In genomic region chr2:112481564-112481963, GRCm38 (mm10) we compare ENCODE assay signal across 9 mouse cellular contexts. TPM values are rescaled to one million over a fixed set of nuclear protein-coding genes. Genes with fewer than 3 reads are reported as not detected.
DNase-seq lines count a peak whose midpoint lies in the region; ATAC-seq and TF ChIP-seq lines count a peak whose summit lies in the region.
"Had no signal": no experiment of that assay in that cellular context is flagged by ENCODE, and none has a peak within 500 bp of the region (broad histone marks: within the 10 kb centered on the region; RNA-seq: fewer than 3 reads in every experiment).

No protein-coding gene starts in this region.

- no peaks in the 10 kb centered on the region for H3K36me3 ChIP-seq in heart, embryonic 10.5 days
- no peaks in the 10 kb centered on the region for H3K36me3 ChIP-seq in forebrain, postnatal 0 days (ENCODE audit: insufficient read depth)
- no peaks in the 10 kb centered on the region for H3K36me3 ChIP-seq in liver, postnatal 0 days (replicated peaks; ENCODE audit: insufficient read depth, low read length)
- no peaks in the 10 kb centered on the region for H3K36me3 ChIP-seq in neural tube, embryonic 15.5 days
- H3K36me3 ChIP-seq: liver, embryonic 13.5 days had no signal

- H3K4me2 ChIP-seq in forebrain, postnatal 0 days (ENCODE audit: low read depth), result no peak overlapping the region
- H3K4me2 ChIP-seq in liver, postnatal 0 days (ENCODE audit: low read depth, low read length), result no peak overlapping the region
- H3K4me2 ChIP-seq in neural tube, embryonic 15.5 days, result no peak overlapping the region
- H3K4me2 ChIP-seq: liver, embryonic 13.5 days had no signal

- peak; percentile 82 for ATAC-seq in forebrain, postnatal 0 days
- ATAC-seq in liver, postnatal 0 days, result no peak
- ATAC-seq in neural tube, embryonic 15.5 days (ENCODE audit: low FRiP score), result peak; percentile 79
- ATAC-seq in erythroblast, adult 5-6 weeks (replicated peaks; ENCODE audit: low FRiP score, poor library complexity, severe bottlenecking), result no peak
- ATAC-seq in monocyte, adult 5-6 weeks (replicated peaks; ENCODE audit: insufficient number of reproducible peaks, low FRiP score, low TSS enrichment, poor library complexity, severe bottlenecking), result no peak

- no peak overlapping the region for H3K9ac ChIP-seq in forebrain, postnatal 0 days
- no peak overlapping the region for H3K9ac ChIP-seq in liver, postnatal 0 days (replicated peaks)
- no peak overlapping the region for H3K9ac ChIP-seq in neural tube, embryonic 15.5 days (replicated peaks)
- H3K9ac ChIP-seq: liver, embryonic 13.5 days had no signal

- no peak for TF ChIP-seq EP300 in liver, postnatal 0 days (IDR thresholded peaks at IDR 0.05; ENCODE audit: low read depth)

- no peaks in the 10 kb centered on the region for H3K27me3 ChIP-seq in heart, embryonic 10.5 days (ENCODE audit: insufficient read depth, poor library complexity, severe bottlenecking)
- no peaks in the 10 kb centered on the region for H3K27me3 ChIP-seq in forebrain, postnatal 0 days (ENCODE audit: insufficient read depth, low read length)
- H3K27me3 ChIP-seq in liver, postnatal 0 days (ENCODE audit: insufficient read depth, low read length), result no peaks in the 10 kb centered on the region
- H3K27me3 ChIP-seq in neural tube, embryonic 15.5 days (replicated peaks), result no peaks in the 10 kb centered on the region

- no peaks in the 10 kb centered on the region for H3K9me3 ChIP-seq in heart, embryonic 10.5 days
- no peaks in the 10 kb centered on the region for H3K9me3 ChIP-seq in forebrain, postnatal 0 days (ENCODE audit: low read length)
- H3K9me3 ChIP-seq in liver, postnatal 0 days (ENCODE audit: low read length), result no peaks in the 10 kb centered on the region
- no peaks in the 10 kb centered on the region for H3K9me3 ChIP-seq in neural tube, embryonic 15.5 days (replicated peaks)
- H3K9me3 ChIP-seq: liver, embryonic 13.5 days had no signal

- no peak overlapping the region for H3K27ac ChIP-seq in heart, embryonic 10.5 days
- no peak overlapping the region for H3K27ac ChIP-seq in forebrain, postnatal 0 days (ENCODE audit: low read depth, low read length)
- H3K27ac ChIP-seq in liver, postnatal 0 days (ENCODE audit: low read depth), result no peak overlapping the region
- no peak overlapping the region for H3K27ac ChIP-seq in neural tube, embryonic 15.5 days (replicated peaks)
- H3K27ac ChIP-seq: liver, embryonic 13.5 days had no signal

- no peak overlapping the region for H3K4me3 ChIP-seq in heart, embryonic 10.5 days
- H3K4me3 ChIP-seq in forebrain, postnatal 0 days (ENCODE audit: low read depth, low read length), result no peak overlapping the region
- no peak overlapping the region for H3K4me3 ChIP-seq in liver, postnatal 0 days (ENCODE audit: low read depth, low read length)
- no peak overlapping the region for H3K4me3 ChIP-seq in neural tube, embryonic 15.5 days (replicated peaks)
- H3K4me3 ChIP-seq: liver, embryonic 13.5 days had no signal

- peaks cover 4% of the 10 kb centered on the region; the same call in 1 of the 2 replicates for H3K4me1 ChIP-seq in heart, embryonic 10.5 days
- H3K4me1 ChIP-seq in forebrain, postnatal 0 days (ENCODE audit: insufficient read depth), result no peaks in the 10 kb centered on the region
- no peaks in the 10 kb centered on the region for H3K4me1 ChIP-seq in liver, postnatal 0 days (ENCODE audit: insufficient read depth)
- no peaks in the 10 kb centered on the region for H3K4me1 ChIP-seq in neural tube, embryonic 15.5 days
- H3K4me1 ChIP-seq: liver, embryonic 13.5 days had no signal

- 1% methylated on average over 2 of the region's 2 CpGs for WGBS in heart, embryonic 10.5 days
- 2% methylated on average over 2 of the region's 2 CpGs for WGBS in forebrain, postnatal 0 days
- 2% methylated on average over 2 of the region's 2 CpGs for whole genome bisulfite sequencing in liver, postnatal 0 days (ENCODE audit: insufficient replicate concordance)
- 0% methylated on average over 2 of the region's 2 CpGs for WGBS in neural tube, embryonic 15.5 days

- peak; percentile 26 for DNase-seq in heart, postnatal 4 days
- DNase-seq in heart, embryonic 10.5 days (ENCODE audit: low spot score), result no peak
- DNase-seq in ZHBTc4 (ENCODE audit: low read depth, low spot score), result peak; percentile 62
- DNase-seq in forebrain, postnatal 0 days, result peak; percentile 69
- peak; percentile 36 for DNase-seq in liver, postnatal 0 days
- DNase-seq: liver, embryonic 13.5 days had no signal

- TF ChIP-seq CTCF in forebrain, postnatal 0 days (IDR thresholded peaks at IDR 0.05; ENCODE audit: low read depth), result peak; percentile 63
- TF ChIP-seq CTCF in liver, postnatal 0 days (IDR thresholded peaks at IDR 0.05; ENCODE audit: low read depth), result peak; percentile 67

RNA-seq across cellular contexts. Expression of gene Chrm5, which starts 1.0 kb away (rescaled TPM):
- not detected for total RNA-seq in heart, postnatal 4 days (2021)
- polyA plus RNA-seq in heart, embryonic 10.5 days (2016; fragmentation: Nextera tagmentation; extraction: Ambion mirVana), result not detected in 2 replicates
- 3.8 and 4.7 TPM in 2 replicates for total RNA-seq in forebrain, postnatal 0 days (2014; rRNA removed)
- polyA plus RNA-seq in forebrain, postnatal 0 days (2015; fragmentation: Nextera tagmentation; extraction: Ambion mirVana), result 1.2 and 2.7 TPM in 2 replicates
- not detected in 2 replicates for polyA plus RNA-seq in liver, postnatal 0 days (2015; fragmentation: Nextera tagmentation; extraction: Ambion mirVana)
- polyA plus RNA-seq in neural tube, embryonic 15.5 days (2015; fragmentation: Nextera tagmentation; extraction: Ambion mirVana), result 0.90 and 1.2 TPM in 2 replicates
- total RNA-seq in erythroblast, adult 5-6 weeks (2015; ENCODE audit: low replicate concordance), result not detected in 2 replicates
- total RNA-seq in erythroblast, adult 5-6 weeks (2017; ENCODE audit: low replicate concordance), result not detected in 2 replicates
- not detected in 3 replicates for total RNA-seq in monocyte, adult 5-6 weeks (2017)
- polyA plus RNA-seq: liver, embryonic 13.5 days had no signal

RNA-seq across cellular contexts. Expression of gene Aven, which starts 11.2 kb away (rescaled TPM):
- total RNA-seq in heart, postnatal 4 days (2021), result 10 to 100 TPM; 15.1 to 17.2 TPM
- polyA plus RNA-seq in heart, embryonic 10.5 days (2016; fragmentation: Nextera tagmentation; extraction: Ambion mirVana), result 6.5 and 12.5 TPM in 2 replicates
- total RNA-seq in forebrain, postnatal 0 days (2014; rRNA removed), result 4.3 and 4.6 TPM in 2 replicates
- 1.9 and 3.2 TPM in 2 replicates for polyA plus RNA-seq in forebrain, postnatal 0 days (2015; fragmentation: Nextera tagmentation; extraction: Ambion mirVana)
- 3.2 and 3.6 TPM in 2 replicates for polyA plus RNA-seq in liver, postnatal 0 days (2015; fragmentation: Nextera tagmentation; extraction: Ambion mirVana)
- polyA plus RNA-seq in neural tube, embryonic 15.5 days (2015; fragmentation: Nextera tagmentation; extraction: Ambion mirVana), result 4.1 and 4.2 TPM in 2 replicates
- 1.0 and 5.6 TPM in 2 replicates for total RNA-seq in erythroblast, adult 5-6 weeks (2015; ENCODE audit: low replicate concordance)
- 4.9 and 6.3 TPM in 2 replicates for total RNA-seq in erythroblast, adult 5-6 weeks (2017; ENCODE audit: low replicate concordance)
- total RNA-seq in monocyte, adult 5-6 weeks (2017), result 24.7 to 36.6 TPM (median 35.7 TPM) in 3 replicates

RNA-seq across cellular contexts. Expression of gene Emc7, which starts 26.8 kb away (rescaled TPM):
- total RNA-seq in heart, postnatal 4 days (2021), result 10 to 100 TPM; 15.5 to 16.4 TPM
- 16.1 and 18.5 TPM in 2 replicates for polyA plus RNA-seq in heart, embryonic 10.5 days (2016; fragmentation: Nextera tagmentation; extraction: Ambion mirVana)
- 18.2 and 18.4 TPM in 2 replicates for total RNA-seq in forebrain, postnatal 0 days (2014; rRNA removed)
- 26.5 and 27.0 TPM in 2 replicates for polyA plus RNA-seq in forebrain, postnatal 0 days (2015; fragmentation: Nextera tagmentation; extraction: Ambion mirVana)
- polyA plus RNA-seq in liver, postnatal 0 days (2015; fragmentation: Nextera tagmentation; extraction: Ambion mirVana), result 19.1 and 19.2 TPM in 2 replicates
- polyA plus RNA-seq in neural tube, embryonic 15.5 days (2015; fragmentation: Nextera tagmentation; extraction: Ambion mirVana), result 24.5 and 24.6 TPM in 2 replicates
- total RNA-seq in erythroblast, adult 5-6 weeks (2015; ENCODE audit: low replicate concordance), result 2.9 and 4.2 TPM in 2 replicates
- 2.8 and 4.0 TPM in 2 replicates for total RNA-seq in erythroblast, adult 5-6 weeks (2017; ENCODE audit: low replicate concordance)
- total RNA-seq in monocyte, adult 5-6 weeks (2017), result 12.7 to 16.9 TPM (median 16.6 TPM) in 3 replicates

Comparison
In these comparisons a context has a peak if more than half of its experiments do, and no peak if none do; other contexts are left out.
1. ATAC-seq: peak in forebrain, postnatal 0 days (single experiment) and neural tube, embryonic 15.5 days (single experiment); none in liver, postnatal 0 days (single experiment), erythroblast, adult 5-6 weeks (single experiment) and monocyte, adult 5-6 weeks (single experiment).